Mouse (Mus musculus) testis, adult 2 months (tissue): ENCODE results near the gene Oaz2.

ENCODE experiments used
- CTCF ChIP-seq: fragments of 200-500 bp; IDR thresholded peaks from 2 replicates; pipeline ENCODE4 v1.5.1; 2012; ENCODE audit warnings: low read depth, mild to moderate bottlenecking, inconsistent platforms, low read length, moderate library complexity; ENCODE audit not compliant: control insufficient read depth, insufficient read depth, insufficient replicate concordance
- POLR2A ChIP-seq: fragments of 200-500 bp; IDR thresholded peaks from 2 replicates; pipeline ENCODE4 v1.6.1; 2012; ENCODE audit warnings: low read depth, mild to moderate bottlenecking, inconsistent platforms, low read length, moderate library complexity; ENCODE audit not compliant: control insufficient read depth

- TF ChIP-seq CTCF, result no peak
- TF ChIP-seq POLR2A, result no peak
These were observed 46.1 kb upstream of the Oaz2 start for GRCm38 (mm10) chr9:65621666-65622065.
